Mouse (Mus musculus) embryonic facial prominence, embryonic 10.5 days (tissue): ENCODE measurements around the gene Spdef. TPM values are rescaled to one million over a fixed set of nuclear protein-coding genes. Genes with fewer than 3 reads are reported as not detected.

Experiments
- DNase-seq: peaks from one replicate; pipeline ENCODE4 v3.0.0-alpha.2; 2017; ENCODE audit warnings: low spot score
- H3K27ac ChIP-seq: fragments of 300-500 bp; sonication (generic); replicated peaks from 2 replicates; pipeline ENCODE4 v1.5.1; 2016; ENCODE audit warnings: mild to moderate bottlenecking
- H3K27me3 ChIP-seq: fragments of 300-500 bp; sonication (generic); replicated peaks from 2 replicates; pipeline ENCODE4 v1.6.1; 2016; ENCODE audit warnings: low read depth, mild to moderate bottlenecking; ENCODE audit not compliant: poor library complexity, severe bottlenecking
- H3K36me3 ChIP-seq: fragments of 300-500 bp; sonication (generic); replicated peaks from 2 replicates; pipeline ENCODE4 v1.6.1; 2016; ENCODE audit warnings: mild to moderate bottlenecking, moderate library complexity
- H3K4me1 ChIP-seq: fragments of 300-500 bp; sonication (generic); 2 replicates; pipeline ENCODE4 v1.6.1; 2016
- H3K4me3 ChIP-seq: fragments of 300-500 bp; sonication (generic); 2 replicates; pipeline ENCODE4 v1.5.1; 2016; ENCODE audit warnings: mild to moderate bottlenecking, moderate library complexity
- H3K9me3 ChIP-seq: fragments of 300-500 bp; sonication (generic); 2 replicates; pipeline ENCODE4 v1.6.1; 2016; ENCODE audit warnings: mild to moderate bottlenecking
- WGBS: fragments of 180-500 bp; shearing (Covaris S2); methylation state at CpG from one replicate; pipeline ENCODE4 v1.1.7; 2016; 5-methylcytosine and 5-hydroxymethylcytosine counted together
- polyA plus RNA-seq: library from polyadenylated mRNA; unstranded; fragments of >200 nt; fragmentation: Nextera tagmentation; extraction: Ambion mirVana; gene quantifications from 2 replicates; pipeline ENCODE4 v1.2.1, GENCODE M21; 2016

The Spdef gene
- polyA plus RNA-seq = 0.15 and 0.43 TPM in 2 replicates

DNA sequence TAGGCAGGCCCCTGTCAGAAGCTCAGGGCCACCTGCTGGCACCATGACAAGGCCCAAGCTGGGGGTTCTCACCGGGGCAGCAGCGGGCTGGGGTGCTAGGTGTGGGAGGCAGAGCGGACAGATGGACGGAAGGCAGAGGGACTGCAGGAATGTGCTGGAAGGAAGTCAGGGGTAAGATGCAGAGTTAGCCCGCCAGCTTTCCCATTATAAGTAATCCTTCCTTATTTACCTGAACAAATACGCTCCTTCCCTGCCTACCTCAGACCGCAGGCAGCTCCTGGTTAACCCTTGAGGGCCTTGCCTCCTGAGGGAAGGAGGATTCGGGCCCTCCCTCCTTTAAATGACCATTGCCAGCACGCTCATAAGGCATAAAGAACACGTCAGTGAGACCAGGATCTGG is at the start of gene Spdef:
Gene Spdef (minus strand): TSS at position 186 of the 400 bp plus-strand sequence.
- Histone ChIP-seq H3K4me3 (no peak within 1 kb of the TSS), H3K36me3 (no peaks in the 10 kb centered on the region), H3K4me1 (peaks cover 37% of the 10 kb centered on the region), H3K9me3 (peaks cover 8% of the 10 kb centered on the region; the same call in 1 of the 2 replicates), H3K27me3 (peaks cover 6% of the 10 kb centered on the region), H3K27ac (0 out of 2 replicates have a peak within 1 kb of the TSS, but pooled peaks have one; percentile 12)
- WGBS = 79% methylated on average over 10 of the region's 10 CpGs
- no peak for DNase-seq

DNA sequence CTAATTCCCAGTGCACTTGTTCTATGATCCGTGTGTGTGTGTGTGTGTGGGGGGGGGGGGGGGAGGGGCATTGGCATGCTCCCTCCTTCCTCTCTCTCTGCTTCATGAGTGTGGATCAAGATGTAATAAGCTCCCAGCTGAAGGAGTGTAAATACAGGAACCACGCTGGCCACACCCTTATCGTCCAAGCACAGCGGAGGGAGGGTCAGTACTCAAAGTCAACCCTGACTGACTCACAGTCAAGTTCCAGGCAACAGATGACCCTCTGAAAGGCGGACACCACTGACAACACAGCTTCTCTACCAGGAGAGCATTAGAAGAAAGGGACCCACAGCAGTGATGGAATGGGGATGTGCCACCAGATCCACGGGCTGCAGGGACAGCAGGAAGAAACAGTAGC is 49.1 kb upstream of the Spdef start:
- Histone ChIP-seq H3K9me3 (no peaks in the 10 kb centered on the region), H3K4me1 (peaks cover 8% of the 10 kb centered on the region), H3K27ac (no peak overlapping the region), H3K4me3 (no peak overlapping the region), H3K27me3 (no peaks in the 10 kb centered on the region), H3K36me3 (peaks cover 67% of the 10 kb centered on the region)
- no peak for DNase-seq
- WGBS = 90% methylated on average over 6 of the region's 6 CpGs

DNA sequence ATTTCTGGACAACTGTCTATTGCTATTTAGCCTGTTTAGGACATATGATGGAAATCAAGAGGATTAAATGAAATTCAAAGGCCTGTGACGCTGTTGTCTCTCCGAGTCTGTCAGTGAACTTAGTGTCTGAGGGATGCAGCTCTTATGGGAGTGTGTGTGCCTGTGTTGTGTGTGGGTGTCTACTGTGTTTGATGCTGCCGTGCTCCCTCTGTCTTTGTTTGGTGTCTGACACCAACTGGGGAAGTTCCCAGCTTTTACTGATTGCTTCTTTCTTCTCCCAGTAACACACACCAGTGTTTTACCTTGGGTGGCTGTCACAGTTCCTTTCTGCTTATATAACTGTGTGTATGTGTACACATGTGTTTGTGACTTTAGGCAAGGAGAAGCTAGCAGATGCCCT is 45.4 kb upstream of the Spdef start:
- Histone ChIP-seq H3K9me3 (no peaks in the 10 kb centered on the region), H3K4me1 (peaks cover 10% of the 10 kb centered on the region), H3K27me3 (no peaks in the 10 kb centered on the region), H3K27ac (no peak overlapping the region), H3K36me3 (peaks cover 73% of the 10 kb centered on the region), H3K4me3 (no peak overlapping the region)
- no peak for DNase-seq
- 91% methylated on average over 3 of the region's 3 CpGs for WGBS

DNA sequence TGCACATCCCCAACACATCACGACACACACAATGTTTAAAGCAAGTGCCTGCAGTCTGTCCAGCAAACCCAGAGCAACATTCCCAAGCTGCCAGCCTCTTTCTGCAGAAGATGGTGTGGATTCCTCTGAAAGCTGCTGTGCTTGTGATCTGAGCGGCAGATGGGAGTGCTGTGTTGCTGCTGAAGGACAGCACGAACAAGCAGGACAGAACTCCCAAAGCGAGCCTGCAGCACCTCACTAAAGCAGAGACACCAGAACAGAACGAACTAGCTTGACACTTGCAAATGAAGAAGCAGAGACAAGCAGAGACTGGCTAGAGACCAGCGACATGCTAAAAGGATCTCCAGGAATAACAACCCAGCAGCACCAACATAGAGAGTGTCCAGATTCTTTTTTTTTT is 42.9 kb upstream of the Spdef start:
- WGBS = 86% methylated on average over 6 of the region's 6 CpGs
- peaks cover 82% of the 10 kb centered on the region for H3K36me3 ChIP-seq
- no peak overlapping the region for H3K27ac ChIP-seq
- no peak overlapping the region for H3K4me3 ChIP-seq
- peaks cover 10% of the 10 kb centered on the region for H3K4me1 ChIP-seq
- H3K9me3 ChIP-seq = no peaks in the 10 kb centered on the region
- H3K27me3 ChIP-seq = no peaks in the 10 kb centered on the region
- no peak for DNase-seq

DNA sequence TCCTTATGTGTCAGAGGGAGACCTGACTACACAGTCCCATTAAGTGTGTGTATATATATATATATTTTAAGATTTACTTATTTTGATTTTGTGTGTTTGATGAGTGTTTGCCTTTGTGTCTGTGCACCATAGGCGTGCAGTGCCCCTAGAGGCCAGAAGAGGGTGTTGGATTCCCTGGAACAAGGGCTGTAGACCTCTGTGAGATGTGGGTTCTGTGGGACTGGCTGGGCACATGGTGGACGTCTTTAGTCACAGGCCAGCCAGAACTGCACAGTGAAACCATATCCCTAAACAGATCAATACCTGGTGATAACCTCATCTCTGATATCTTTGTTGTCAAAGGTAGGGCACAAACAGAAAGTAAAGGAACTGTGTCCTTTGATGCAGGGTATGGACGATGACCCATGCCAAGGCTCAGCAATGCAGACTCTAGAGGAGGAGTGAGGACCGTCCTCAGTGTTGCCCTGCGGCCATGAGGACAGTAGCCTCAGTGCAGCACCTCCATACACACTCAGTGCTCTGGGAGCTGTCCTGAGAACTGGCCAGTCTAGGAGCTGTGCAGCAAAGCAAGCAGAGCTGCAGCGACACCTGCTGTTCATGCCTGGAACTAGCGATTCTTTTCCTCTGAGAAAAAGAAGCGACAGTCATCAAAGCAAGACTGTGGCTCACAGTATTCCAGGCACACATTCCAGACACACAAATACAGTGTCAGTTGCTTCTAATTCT is 40.2 kb upstream of the Spdef start:
- Histone ChIP-seq H3K4me1 (peaks cover 10% of the 10 kb centered on the region), H3K27ac (no peak overlapping the region), H3K9me3 (peaks cover 8% of the 10 kb centered on the region; the same call in 1 of the 2 replicates), H3K4me3 (no peak overlapping the region), H3K27me3 (no peaks in the 10 kb centered on the region), H3K36me3 (peaks cover 89% of the 10 kb centered on the region)
- peak; percentile 72 for DNase-seq
- 62% methylated on average over 8 of the region's 8 CpGs for WGBS

DNA sequence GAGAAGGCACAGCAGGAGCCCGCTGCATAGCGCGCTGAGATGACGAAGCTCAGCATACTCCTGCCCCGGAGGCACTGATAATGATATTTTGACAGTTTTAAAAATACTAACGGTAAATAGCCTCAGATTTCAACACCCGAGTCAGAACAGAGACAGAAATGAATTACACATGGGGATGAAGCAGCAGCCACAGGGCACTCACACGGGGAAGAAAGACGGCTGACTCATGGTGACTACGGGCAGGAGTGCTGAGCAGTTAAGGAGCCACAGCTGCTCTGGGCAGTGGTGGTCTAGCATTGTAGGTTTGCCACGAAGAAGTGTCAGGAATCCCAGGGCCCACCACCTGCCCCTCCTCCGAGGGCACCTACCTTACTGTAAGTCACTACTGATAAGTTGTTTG is 38.8 kb upstream of the Spdef start:
- H3K4me1 ChIP-seq = no peaks in the 10 kb centered on the region
- H3K36me3 ChIP-seq = peaks cover 89% of the 10 kb centered on the region
- no peaks in the 10 kb centered on the region for H3K27me3 ChIP-seq
- WGBS = 87% methylated on average over 12 of the region's 12 CpGs
- no peak overlapping the region for H3K27ac ChIP-seq
- DNase-seq = no peak
- no peak overlapping the region for H3K4me3 ChIP-seq
- H3K9me3 ChIP-seq = peaks cover 8% of the 10 kb centered on the region; the same call in 1 of the 2 replicates

DNA sequence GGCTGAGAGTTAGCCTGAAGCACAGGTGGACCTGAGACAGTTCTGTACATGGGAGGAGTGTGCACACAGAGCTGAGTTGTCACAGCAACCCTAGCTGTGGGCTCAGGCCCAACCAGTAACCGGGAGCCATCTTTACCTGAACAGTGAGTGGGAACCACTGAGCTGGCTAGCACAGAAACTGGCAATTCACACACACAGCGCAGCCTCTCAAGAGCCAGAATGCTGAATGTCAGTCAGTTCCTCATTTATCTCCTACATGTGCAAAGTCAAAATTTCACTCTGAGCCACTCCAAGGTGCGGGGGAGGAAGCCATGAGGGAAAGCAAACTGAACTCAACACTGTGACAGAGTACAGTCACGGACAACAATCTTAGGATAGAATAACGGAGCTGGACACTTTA is 38.4 kb upstream of the Spdef start:
- H3K27me3 ChIP-seq = no peaks in the 10 kb centered on the region

DNA sequence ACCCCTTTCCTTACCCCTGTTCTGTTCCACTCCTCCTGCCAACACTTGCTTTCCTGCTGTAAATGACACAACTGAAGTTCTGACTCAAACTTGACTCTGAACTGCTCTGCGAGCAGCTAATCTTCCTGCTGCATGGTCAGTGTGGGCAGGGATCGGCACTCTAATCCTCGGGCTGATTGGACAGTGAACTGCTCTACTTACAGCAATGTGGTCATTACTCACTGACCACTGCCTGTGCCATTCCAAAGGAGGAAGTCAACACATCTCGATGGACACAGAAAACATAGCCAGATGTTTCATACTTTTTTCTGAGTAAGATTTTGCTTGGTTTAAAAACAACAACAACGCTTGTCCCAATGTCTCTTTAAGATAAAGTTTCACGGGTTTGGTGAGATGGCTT is 36.3 kb upstream of the Spdef start:
- Histone ChIP-seq H3K36me3 (peaks cover 85% of the 10 kb centered on the region), H3K4me1 (peaks cover 7% of the 10 kb centered on the region; the same call in 1 of the 2 replicates), H3K27ac (no peak overlapping the region), H3K9me3 (peaks cover 8% of the 10 kb centered on the region; the same call in 1 of the 2 replicates), H3K4me3 (no peak overlapping the region), H3K27me3 (no peaks in the 10 kb centered on the region)
- WGBS = 96% methylated on average over 6 of the region's 6 CpGs
- no peak for DNase-seq

More for the DNA sequence above, 38.4 kb upstream of the Spdef start:
- Histone ChIP-seq H3K4me1 (no peaks in the 10 kb centered on the region), H3K27ac (no peak overlapping the region), H3K9me3 (peaks cover 8% of the 10 kb centered on the region; the same call in 1 of the 2 replicates), H3K4me3 (no peak overlapping the region), H3K36me3 (peaks cover 86% of the 10 kb centered on the region)
- WGBS = 90% methylated on average over 5 of the region's 5 CpGs
- no peak for DNase-seq

DNA sequence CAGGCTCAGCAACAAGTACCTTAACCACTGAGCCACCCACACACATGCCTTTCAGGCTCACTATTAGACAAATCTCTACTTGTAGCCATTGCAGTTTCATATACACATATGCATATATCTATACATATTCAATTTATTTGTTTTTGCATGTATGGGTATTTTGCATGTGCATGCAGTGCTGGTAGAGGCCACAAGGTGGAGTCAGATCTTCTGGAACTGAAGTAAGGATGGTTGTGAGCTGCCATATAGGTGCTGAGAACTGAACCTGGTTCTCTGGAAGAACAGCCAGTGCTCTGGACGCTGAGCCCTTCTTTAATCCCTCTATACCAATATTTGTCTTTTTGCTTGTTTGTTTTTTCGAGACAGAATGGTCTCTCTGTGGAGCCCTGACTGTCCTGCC is 35.7 kb upstream of the Spdef start:
- 94% methylated on average over 2 of the region's 2 CpGs for WGBS

DNA sequence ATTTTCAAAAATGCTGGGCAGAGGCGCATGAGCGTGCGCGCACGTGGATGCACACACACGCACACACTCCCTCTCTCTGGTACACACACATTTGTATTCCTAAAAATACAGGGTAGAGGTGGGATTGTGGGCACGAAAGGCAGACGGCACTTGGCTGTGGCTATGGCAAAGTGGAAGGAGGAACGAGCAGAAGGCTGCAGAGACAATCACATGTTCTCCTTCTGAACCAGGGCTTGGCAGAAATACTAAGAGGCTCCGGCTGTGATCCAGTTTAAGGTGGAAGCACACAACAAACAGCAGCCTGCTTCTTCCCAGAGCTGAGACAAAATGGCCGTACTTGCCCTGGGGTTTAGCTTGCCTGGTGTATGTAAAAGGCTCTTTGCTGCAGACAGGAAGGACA is 34.1 kb upstream of the Spdef start:
- H3K4me1 ChIP-seq = peaks cover 12% of the 10 kb centered on the region; the same call in 1 of the 2 replicates
- no peaks in the 10 kb centered on the region for H3K27me3 ChIP-seq
- H3K9me3 ChIP-seq = peaks cover 8% of the 10 kb centered on the region; the same call in 1 of the 2 replicates
- H3K27ac ChIP-seq = no peak overlapping the region
- peaks cover 63% of the 10 kb centered on the region for H3K36me3 ChIP-seq
- DNase-seq = no peak
- WGBS = 93% methylated on average over 11 of the region's 11 CpGs
- no peak overlapping the region for H3K4me3 ChIP-seq

More for the DNA sequence above, 35.7 kb upstream of the Spdef start:
- Histone ChIP-seq H3K4me3 (no peak overlapping the region), H3K27me3 (no peaks in the 10 kb centered on the region), H3K4me1 (peaks cover 12% of the 10 kb centered on the region; the same call in 1 of the 2 replicates), H3K27ac (no peak overlapping the region), H3K9me3 (peaks cover 8% of the 10 kb centered on the region; the same call in 1 of the 2 replicates), H3K36me3 (peaks cover 79% of the 10 kb centered on the region)
- no peak for DNase-seq

DNA sequence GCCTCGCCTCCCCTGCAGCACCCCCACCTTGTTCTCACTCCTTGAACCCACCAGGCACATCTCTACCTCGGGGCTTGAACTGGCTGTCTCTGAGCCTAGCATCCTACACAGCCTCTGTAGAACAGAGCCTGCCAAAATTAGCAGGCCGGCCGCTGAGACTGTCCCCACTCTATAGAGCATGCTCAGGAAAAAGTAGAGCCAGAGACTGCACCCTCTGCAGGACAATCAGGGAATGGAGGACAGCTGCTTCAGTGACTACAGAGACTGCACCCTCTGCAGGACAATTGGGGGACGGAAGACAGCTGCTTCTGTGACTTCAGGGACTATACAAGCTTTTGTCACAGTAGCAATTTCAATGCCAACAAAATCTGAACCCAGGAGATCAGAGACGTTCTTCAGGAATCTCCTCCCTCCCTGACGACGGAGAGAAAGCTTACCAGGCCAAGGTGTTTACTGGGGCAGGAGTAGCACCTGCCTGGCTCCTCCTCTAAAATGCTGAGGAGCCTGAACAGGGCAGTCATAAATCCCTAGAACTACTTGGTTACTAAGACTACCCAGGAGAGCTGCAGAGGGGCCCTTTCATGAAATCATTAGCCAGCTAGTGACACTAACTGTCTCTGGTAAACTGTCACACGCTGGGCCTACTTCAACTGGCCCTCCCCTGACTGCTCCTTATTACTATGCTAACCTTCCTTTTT is 33.0 kb upstream of the Spdef start:
- no peak overlapping the region for H3K27ac ChIP-seq
- H3K4me1 ChIP-seq = peaks cover 12% of the 10 kb centered on the region; the same call in 1 of the 2 replicates
- 36% methylated on average over 9 of the region's 9 CpGs for WGBS
- H3K4me3 ChIP-seq = no peak overlapping the region
- peaks cover 8% of the 10 kb centered on the region; the same call in 1 of the 2 replicates for H3K9me3 ChIP-seq
- H3K36me3 ChIP-seq = peaks cover 52% of the 10 kb centered on the region
- DNase-seq = peak; percentile 71
- H3K27me3 ChIP-seq = no peaks in the 10 kb centered on the region

DNA sequence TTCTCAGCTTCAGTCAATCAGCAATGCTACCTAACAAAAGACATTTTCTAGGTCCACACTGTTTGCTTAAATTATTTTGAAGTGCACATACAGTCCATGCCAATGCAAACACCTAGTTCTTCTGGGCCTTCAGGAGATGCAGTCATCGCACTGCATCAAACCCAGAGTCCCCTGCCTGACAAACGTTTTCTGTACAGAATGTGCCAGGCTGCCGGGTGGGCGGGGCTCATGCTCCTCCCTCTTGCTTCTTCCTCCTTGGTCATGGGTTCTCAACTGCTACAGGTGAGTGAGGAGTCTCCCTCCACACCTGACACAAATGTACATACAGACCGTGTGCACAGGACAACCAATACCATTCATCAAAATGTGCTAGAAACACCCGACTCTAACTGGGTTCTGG is 31.4 kb upstream of the Spdef start:
- peaks cover 15% of the 10 kb centered on the region; the same call in 1 of the 2 replicates for H3K4me1 ChIP-seq
- H3K4me3 ChIP-seq = no peak overlapping the region
- no peak for DNase-seq
- no peaks in the 10 kb centered on the region for H3K27me3 ChIP-seq
- WGBS = 81% methylated on average over 6 of the region's 6 CpGs
- peaks cover 7% of the 10 kb centered on the region; the same call in 1 of the 2 replicates for H3K9me3 ChIP-seq
- H3K27ac ChIP-seq = no peak overlapping the region
- peaks cover 50% of the 10 kb centered on the region for H3K36me3 ChIP-seq
